8 mouse cellular contexts compared by ENCODE assay signal in genomic region chr14:7851543-7852065, GRCm38 (mm10). TPM values are rescaled to one million over a fixed set of nuclear protein-coding genes. Genes with fewer than 3 reads are reported as not detected.
A peak's percentile ranks its signal among the peaks of the same experiment; 100 is the strongest.
DNase-seq lines count a peak whose midpoint lies in the region; ATAC-seq and TF ChIP-seq lines count a peak whose summit lies in the region.

No protein-coding gene starts in this region.

- H3K36me3 ChIP-seq in forebrain, embryonic 15.5 days = no peaks in the 10 kb centered on the region
- no peaks in the 10 kb centered on the region for H3K36me3 ChIP-seq in hindbrain, embryonic 14.5 days (replicated peaks; ENCODE audit: control insufficient read depth, insufficient read depth)
- H3K36me3 ChIP-seq in liver, adult 2 months (ENCODE audit: control insufficient read depth, insufficient read depth, low read length) = 0 out of 2 replicates have a peak, but pooled peaks cover 2% of the 10 kb centered on the region
- no peaks in the 10 kb centered on the region for H3K36me3 ChIP-seq in thymus, adult 2 months (ENCODE audit: control insufficient read depth, insufficient read depth, low read length)

- H3K27me3 ChIP-seq in forebrain, embryonic 15.5 days = no peaks in the 10 kb centered on the region
- H3K27me3 ChIP-seq in hindbrain, embryonic 14.5 days (ENCODE audit: control insufficient read depth, insufficient read depth, low read length) = no peaks in the 10 kb centered on the region
- no peaks in the 10 kb centered on the region for H3K27me3 ChIP-seq in liver, adult 2 months (ENCODE audit: control insufficient read depth, insufficient read depth, low read length)
- H3K27me3 ChIP-seq in thymus, adult 2 months (ENCODE audit: control insufficient read depth, insufficient read depth, low read length) = no peaks in the 10 kb centered on the region

- TF ChIP-seq POLR2A in liver, adult 2 months (IDR thresholded peaks at IDR 0.05; ENCODE audit: extremely low read depth, insufficient read depth, low read length) = no peak
- no peak for TF ChIP-seq POLR2A in thymus, adult 2 months (IDR thresholded peaks at IDR 0.05; ENCODE audit: control insufficient read depth, extremely low read depth, insufficient read depth, low read length, poor library complexity)

- H3K9me3 ChIP-seq in forebrain, embryonic 15.5 days = no peaks in the 10 kb centered on the region
- no peaks in the 10 kb centered on the region for H3K9me3 ChIP-seq in hindbrain, embryonic 14.5 days (ENCODE audit: control insufficient read depth, low read length)

- 0 out of 2 replicates have a peak overlapping the region, but pooled peaks have one; percentile 42 for H3K27ac ChIP-seq in forebrain, embryonic 15.5 days (replicated peaks)
- no peak overlapping the region for H3K27ac ChIP-seq in hindbrain, embryonic 14.5 days
- peak overlapping the region; percentile 63 for H3K27ac ChIP-seq in liver, adult 2 months (replicated peaks; ENCODE audit: insufficient read depth, low read depth, low read length)
- H3K27ac ChIP-seq in thymus, adult 2 months (ENCODE audit: control insufficient read depth, insufficient read depth, low read length) = no peak overlapping the region

- H3K4me3 ChIP-seq in forebrain, embryonic 15.5 days = no peak overlapping the region
- no peak overlapping the region for H3K4me3 ChIP-seq in hindbrain, embryonic 14.5 days (replicated peaks; ENCODE audit: low read length)
- H3K4me3 ChIP-seq in liver, adult 2 months (ENCODE audit: insufficient read depth, low read depth, low read length) = no peak overlapping the region
- H3K4me3 ChIP-seq in thymus, adult 2 months (ENCODE audit: control insufficient read depth, insufficient read depth, low read length) = no peak overlapping the region

- no peak for TF ChIP-seq CTCF in liver, adult 2 months (IDR thresholded peaks at IDR 0.05; ENCODE audit: low read depth, low read length)
- TF ChIP-seq CTCF in thymus, adult 2 months (IDR thresholded peaks at IDR 0.05; ENCODE audit: borderline replicate concordance, control insufficient read depth, extremely low read depth, insufficient read depth, low read length, poor library complexity) = no peak

- H3K4me2 ChIP-seq in forebrain, embryonic 15.5 days (replicated peaks) = peak overlapping the region; percentile 6; the same call in 1 of the 2 replicates
- no peak overlapping the region for H3K4me2 ChIP-seq in hindbrain, embryonic 14.5 days (replicated peaks)

- intact Hi-C loops in left cerebral cortex, postnatal 25 days (cut with DNase I) = no loop called here

- no peak overlapping the region for H3K9ac ChIP-seq in forebrain, embryonic 15.5 days (replicated peaks)
- no peak overlapping the region for H3K9ac ChIP-seq in hindbrain, embryonic 14.5 days
- peak overlapping the region; percentile 30 for H3K9ac ChIP-seq in liver, adult 2 months (ENCODE audit: low read depth, low read length)

- peaks cover 59% of the 10 kb centered on the region for H3K4me1 ChIP-seq in forebrain, embryonic 15.5 days
- H3K4me1 ChIP-seq in hindbrain, embryonic 14.5 days (replicated peaks; ENCODE audit: control insufficient read depth, insufficient read depth, low read length) = peaks cover 19% of the 10 kb centered on the region
- H3K4me1 ChIP-seq in liver, adult 2 months (ENCODE audit: control insufficient read depth, insufficient read depth, low read length) = peaks cover 33% of the 10 kb centered on the region
- no peaks in the 10 kb centered on the region for H3K4me1 ChIP-seq in thymus, adult 2 months (replicated peaks; ENCODE audit: control insufficient read depth, insufficient read depth, low read length)

- no peak for ATAC-seq in forebrain, embryonic 15.5 days (replicated peaks)
- no peak for ATAC-seq in hindbrain, embryonic 14.5 days (ENCODE audit: low FRiP score)

- WGBS in forebrain, embryonic 15.5 days = 8% methylated on average over 5 of the region's 5 CpGs
- 15% methylated on average over 5 of the region's 5 CpGs for WGBS in hindbrain, embryonic 14.5 days
- WGBS in liver, adult 2 months = 6% methylated on average over 5 of the region's 5 CpGs
- WGBS in thymus, adult 2 months = 85% methylated on average over 5 of the region's 5 CpGs

- peaks cover 32% of the 10 kb centered on the region; the same call in 1 of the 2 replicates for H3K79me2 ChIP-seq in liver, adult 2 months (ENCODE audit: control insufficient read depth, insufficient read depth, low read length)

- DNase-seq in 3134 (ENCODE audit: extremely low read depth, insufficient read length, low spot score) (peak; percentile 59), MN1 (ENCODE audit: low spot score) (peak; percentile 55)
- DNase-seq in hindbrain, embryonic 14.5 days (ENCODE audit: low spot score) = peak; percentile 36
- DNase-seq in liver, adult 2 months (ENCODE audit: extremely low read depth, low read depth, low spot score) = peak; percentile 87
- DNase-seq in thymus, adult 2 months = no peak
- DNase-seq in left cerebral cortex, postnatal 25 days (ENCODE audit: low spot score in 2 of 2) = no peak
- no peak for DNase-seq in cerebellum, postnatal 25 days

RNA-seq across cellular contexts. Expression of gene Flnb, which starts 33.8 kb away (rescaled TPM):
- 8.6 and 9.6 TPM in 2 replicates for polyA plus RNA-seq in forebrain, embryonic 15.5 days (2015; fragmentation: Nextera tagmentation; extraction: Ambion mirVana)
- polyA plus RNA-seq in hindbrain, embryonic 14.5 days (2014; fragmentation: Nextera tagmentation; extraction: Ambion mirVana) = 7.4 and 9.0 TPM in 2 replicates
- 27.8 and 34.6 TPM in 2 replicates for total RNA-seq in liver, adult 2 months (2014; rRNA removed)
- 10.6 and 15.9 TPM in 2 replicates for polyA plus RNA-seq in liver, adult 2 months (2012; rRNA removed)
- polyA plus RNA-seq in thymus, adult 2 months (2012; rRNA removed) = 26.4 and 26.5 TPM in 2 replicates
- 10 to 100 TPM; 30.6 to 44.1 TPM for total RNA-seq in left cerebral cortex, postnatal 25 days (2021)

Comparison
In these comparisons a context has a peak if more than half of its experiments do, and no peak if none do; other contexts are left out.
1. DNase-seq: peak in 3134 (single experiment), MN1 (single experiment), hindbrain, embryonic 14.5 days (single experiment) and liver, adult 2 months (single experiment); none in thymus, adult 2 months (single experiment), left cerebral cortex, postnatal 25 days (0 of 2) and cerebellum, postnatal 25 days (0 of 2).
2. H3K27ac ChIP-seq: peak in forebrain, embryonic 15.5 days (single experiment) and liver, adult 2 months (single experiment); none in hindbrain, embryonic 14.5 days (single experiment) and thymus, adult 2 months (single experiment).